Mouse (Mus musculus) myocyte (in vitro differentiated cells): ENCODE results near the gene Calr4. TPM values are rescaled to one million over a fixed set of nuclear protein-coding genes. Genes with fewer than 3 reads are reported as not detected.

ENCODE experiments used
- H3K27me3 ChIP-seq: one replicate; pipeline ENCODE4 v1.6.1; 2011; ENCODE audit not compliant: control insufficient read depth, insufficient read depth, insufficient read length
- H3K36me3 ChIP-seq: one replicate; pipeline ENCODE4 v1.6.1; 2011; ENCODE audit not compliant: control insufficient read depth, insufficient read depth
- H3K4me2 ChIP-seq: one replicate; pipeline ENCODE4 v1.6.1; 2011; ENCODE audit warnings: low read depth, control low read depth
- H3K4me3 ChIP-seq: one replicate; pipeline ENCODE4 v1.5.1; 2011; ENCODE audit warnings: mild to moderate bottlenecking, control low read depth, moderate library complexity
- H3K79me2 ChIP-seq: one replicate; pipeline ENCODE4 v1.6.1; 2011; ENCODE audit not compliant: control insufficient read depth, insufficient read depth
- H3ac ChIP-seq: one replicate; pipeline ENCODE4 v1.6.1; 2011; ENCODE audit not compliant: control insufficient read depth, insufficient read length
- CEBPB ChIP-seq: IDR thresholded peaks from 2 replicates; pipeline ENCODE4 v1.6.1; 2011; ENCODE audit warnings: mild to moderate bottlenecking, moderate library complexity; ENCODE audit not compliant: poor library complexity, insufficient read depth, severe bottlenecking
- E2F4 ChIP-seq: IDR thresholded peaks from one replicate; pipeline ENCODE4 v1.6.1; 2011; ENCODE audit warnings: mild to moderate bottlenecking, control low read depth, moderate library complexity; ENCODE audit not compliant: insufficient read depth
- MAX ChIP-seq: IDR thresholded peaks from one replicate; pipeline ENCODE4 v1.6.1; 2011; ENCODE audit warnings: low read depth, mild to moderate bottlenecking, control low read depth
- MYOD1 ChIP-seq, 3 experiments: IDR thresholded peaks; one replicate each; pipeline ENCODE4 v1.6.1; 2011; ENCODE audit warnings: control low read depth in 2 of 3, low read depth in 2 of 3, mild to moderate bottlenecking in 2 of 3, moderate library complexity in 1 of 3; ENCODE audit not compliant: insufficient read length in 2 of 3, control insufficient read depth in 1 of 3
- MYOG ChIP-seq, 3 experiments: IDR thresholded peaks; one replicate each; pipeline ENCODE4 v1.6.1; 2011; ENCODE audit warnings: control low read depth in 2 of 3, low read depth in 2 of 3, mild to moderate bottlenecking in 2 of 3; ENCODE audit not compliant: insufficient read length in 2 of 3, control insufficient read depth in 1 of 3, insufficient read depth in 1 of 3
- POLR2A ChIP-seq: IDR thresholded peaks from one replicate; pipeline ENCODE4 v1.6.1; 2011; ENCODE audit warnings: low read depth, mild to moderate bottlenecking, control low read depth, moderate library complexity; ENCODE audit not compliant: insufficient read length
- POLR2AphosphoS2 ChIP-seq: IDR thresholded peaks from one replicate; pipeline ENCODE4 v1.6.1; 2011; ENCODE audit warnings: low read depth, control low read depth; ENCODE audit not compliant: insufficient read length
- REST ChIP-seq: IDR thresholded peaks from one replicate; pipeline ENCODE4 v1.6.1; 2011; ENCODE audit warnings: mild to moderate bottlenecking, control low read depth, moderate library complexity; ENCODE audit not compliant: insufficient read depth, insufficient read length
- SRF ChIP-seq: IDR thresholded peaks from one replicate; pipeline ENCODE4 v1.6.1; 2011; ENCODE audit warnings: low read depth; ENCODE audit not compliant: control insufficient read depth, insufficient read length
- TCF12 ChIP-seq: IDR thresholded peaks from one replicate; pipeline ENCODE4 v1.6.1; 2011; ENCODE audit warnings: mild to moderate bottlenecking, control low read depth; ENCODE audit not compliant: poor library complexity, insufficient read depth, severe bottlenecking
- TCF3 ChIP-seq: IDR thresholded peaks from one replicate; pipeline ENCODE4 v1.6.1; 2011; ENCODE audit warnings: low read depth, control low read depth; ENCODE audit not compliant: insufficient read length
- USF1 ChIP-seq: IDR thresholded peaks from one replicate; pipeline ENCODE4 v1.6.1; 2011; ENCODE audit warnings: low read depth, mild to moderate bottlenecking, control low read depth, moderate library complexity
- polyA plus RNA-seq: library from polyadenylated mRNA; unstranded; fragments of >200 nt; fragmentation: generic; extraction: Trizol; gene quantifications from one replicate; pipeline ENCODE4 v1.2.1, GENCODE M21; 2012; ENCODE audit warnings: missing spikeins

Gene Calr4
- polyA plus RNA-seq, 1 experiment, result 0.34 TPM

DNA sequence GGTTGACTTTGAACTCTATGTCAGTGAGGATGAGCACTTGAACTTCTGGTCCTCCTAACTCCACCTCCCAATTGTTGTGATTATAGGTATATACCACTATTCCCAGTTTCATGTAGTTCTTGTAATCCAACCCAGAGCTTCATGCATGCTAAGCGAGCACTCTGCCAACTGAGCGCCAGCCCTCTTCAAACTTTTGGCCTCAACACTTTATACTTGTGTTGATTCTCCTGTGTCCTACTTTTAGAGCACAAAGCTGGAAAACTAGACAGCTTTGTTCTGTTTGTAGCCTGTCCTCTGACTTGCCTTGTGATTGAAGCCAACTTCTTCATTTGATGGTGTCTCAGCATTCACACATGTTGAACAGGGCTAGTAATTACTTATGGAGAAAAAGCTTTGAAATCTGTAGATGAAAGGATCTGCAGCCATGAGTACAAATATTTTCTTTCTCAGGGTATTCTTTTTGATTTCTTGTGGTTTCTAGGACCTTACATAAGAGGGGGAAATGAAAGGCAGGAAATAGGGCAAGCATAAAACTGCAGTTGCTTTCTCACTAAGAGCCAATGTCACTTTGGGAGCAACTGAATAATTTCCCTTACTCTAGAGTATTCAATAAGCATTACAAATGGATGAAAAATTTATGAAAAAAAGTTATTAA, 39.4 kb downstream of the Calr4 start:
- Histone ChIP-seq H3ac (no peak overlapping the region), H3K79me2 (no peaks in the 10 kb centered on the region), H3K4me2 (no peak overlapping the region), H3K36me3 (no peaks in the 10 kb centered on the region), H3K4me3 (no peak overlapping the region), H3K27me3 (no peaks in the 10 kb centered on the region)
- TF ChIP-seq TCF3 (no peak), POLR2AphosphoS2 (no peak), CEBPB (no peak), SRF (no peak), MYOD1 (IDR thresholded peaks at IDR 0.05; ENCODE audit: control insufficient read depth in 1 of 3, insufficient read length in 2 of 3, low read depth in 2 of 3) (no peak), USF1 (no peak), MYOG (IDR thresholded peaks at IDR 0.05; ENCODE audit: control insufficient read depth in 1 of 3, insufficient read depth in 1 of 3, insufficient read length in 2 of 3, low read depth in 2 of 3) (no peak), E2F4 (no peak), MAX (no peak), POLR2A (no peak), TCF12 (no peak)

DNA sequence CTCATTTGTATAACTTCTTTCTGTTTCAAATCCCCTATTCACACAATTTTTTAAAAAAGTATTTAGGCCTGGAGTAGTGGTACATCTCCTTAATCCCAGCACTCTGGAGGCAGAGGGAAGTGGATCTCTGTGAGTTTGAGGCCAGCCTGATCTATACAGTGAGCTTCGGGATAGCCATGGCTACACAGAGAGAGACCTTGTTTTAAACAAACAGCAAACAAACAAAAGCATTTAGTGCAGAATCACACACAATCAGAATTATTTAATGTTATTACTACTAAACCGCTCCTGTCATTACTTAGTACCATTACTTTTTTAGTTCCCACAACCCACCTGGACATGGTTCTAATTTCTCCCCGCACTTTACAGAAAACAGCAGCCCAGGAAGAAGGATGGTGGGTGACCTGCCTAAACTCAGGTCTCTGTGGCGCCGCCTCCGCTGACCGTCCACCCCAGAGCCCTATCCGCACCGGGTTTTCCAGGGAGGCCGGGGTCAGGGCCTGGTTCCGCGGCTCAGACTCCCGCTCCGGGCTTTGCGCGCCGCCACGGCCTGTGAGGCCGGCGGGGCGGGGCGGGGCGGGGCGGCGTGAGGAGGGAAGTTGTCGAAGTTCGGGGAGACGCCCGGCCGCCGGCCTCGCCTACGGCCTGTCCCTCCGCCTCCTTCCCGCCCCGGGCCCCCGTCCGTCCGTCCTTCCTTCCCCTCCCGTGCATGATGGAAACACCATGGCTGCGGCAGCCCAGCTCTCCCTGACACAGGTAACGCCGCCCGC, 45.6 kb downstream of the Calr4 start, which contains the start of gene Eps15:
Gene Eps15, plus strand, starts transcription at position 580 of the 770 bp plus-strand sequence.
- Histone ChIP-seq H3K36me3 (no peaks in the 10 kb centered on the region), H3K4me3 (peak within 1 kb of the TSS; percentile 65), H3ac (peak within 1 kb of the TSS; percentile 57), H3K4me2 (peak within 1 kb of the TSS; percentile 94), H3K79me2 (peaks cover 38% of the 10 kb centered on the region), H3K27me3 (no peaks in the 10 kb centered on the region)
- TF ChIP-seq E2F4 (no peak), MYOD1 (IDR thresholded peaks at IDR 0.05; ENCODE audit: control insufficient read depth in 1 of 3, insufficient read length in 2 of 3, low read depth in 2 of 3) (peak in 1 of 3 experiments; percentile 36), POLR2A (peak; percentile 86), SRF (peak; percentile 28), MYOG (IDR thresholded peaks at IDR 0.05; ENCODE audit: control insufficient read depth in 1 of 3, insufficient read depth in 1 of 3, insufficient read length in 2 of 3, low read depth in 2 of 3) (peak in 2 of 3 experiments; percentile 31 to 59), POLR2AphosphoS2 (peak; percentile 90)

DNA sequence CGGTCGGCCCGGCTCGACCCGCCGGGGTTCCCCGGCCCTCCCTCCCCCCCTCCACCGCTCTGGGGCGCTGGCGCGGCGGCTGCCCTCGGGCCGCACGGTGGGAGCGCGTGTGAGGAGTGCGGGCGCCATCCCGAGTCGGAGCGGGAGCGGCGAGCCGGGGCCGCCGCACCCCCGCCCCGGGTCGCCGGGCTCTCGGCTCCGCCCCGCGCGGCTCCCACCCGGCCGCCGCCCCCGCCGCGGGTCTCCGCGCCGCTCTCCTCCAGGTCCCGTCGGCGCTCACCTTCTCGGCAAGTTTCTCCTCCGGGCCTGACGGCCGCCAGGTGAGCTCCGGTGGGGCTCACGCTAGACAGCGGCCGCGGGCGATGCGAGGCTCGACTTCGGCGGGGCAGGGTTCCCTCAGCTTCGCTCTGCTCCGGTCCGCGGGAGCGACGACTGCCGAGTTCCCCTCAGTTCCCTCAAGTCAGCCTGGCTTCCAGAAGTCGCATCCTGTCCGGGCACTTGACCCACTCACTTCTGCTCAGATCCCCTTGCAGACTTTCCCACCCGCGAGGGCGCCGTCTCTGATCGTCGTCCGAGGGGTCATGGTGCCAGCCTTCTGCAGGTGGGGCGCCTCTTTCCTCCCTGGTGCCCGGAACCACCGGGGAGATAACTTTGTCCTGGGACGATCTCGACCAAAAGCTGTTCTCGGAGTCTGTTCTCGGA, 46.3 kb downstream of the Calr4 start:
- Histone ChIP-seq H3K27me3 (no peaks in the 10 kb centered on the region), H3ac (peak overlapping the region; percentile 57), H3K4me3 (peak overlapping the region; percentile 65), H3K36me3 (no peaks in the 10 kb centered on the region), H3K79me2 (peaks cover 44% of the 10 kb centered on the region), H3K4me2 (peak overlapping the region; percentile 94)
- no peak for TF ChIP-seq TCF12
- peak in 1 of 3 experiments; percentile 16 for TF ChIP-seq MYOG (IDR thresholded peaks at IDR 0.05; ENCODE audit: control insufficient read depth in 1 of 3, insufficient read depth in 1 of 3, insufficient read length in 2 of 3, low read depth in 2 of 3)
- no peak for TF ChIP-seq SRF

DNA sequence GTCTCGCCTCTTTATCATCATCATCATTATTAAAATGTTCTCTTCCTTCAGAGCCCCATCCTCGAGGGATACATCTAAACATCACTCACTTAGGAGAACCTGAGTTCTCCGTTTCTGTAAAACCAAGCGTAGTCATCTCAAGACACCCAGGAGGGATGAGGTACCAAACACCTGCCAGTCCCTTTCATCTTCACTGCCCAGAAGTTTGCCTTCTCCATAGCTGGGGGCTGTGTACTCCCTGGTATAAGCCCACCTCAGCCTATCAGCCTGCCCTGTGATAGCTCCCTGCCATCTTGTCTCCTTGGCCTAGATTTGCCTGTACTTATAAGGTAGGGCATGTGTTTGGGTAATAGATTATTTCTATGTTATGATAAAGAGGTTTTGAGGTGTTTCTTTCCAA, 46.9 kb downstream of the Calr4 start:
- peak overlapping the region; percentile 57 for H3ac ChIP-seq
- peaks cover 49% of the 10 kb centered on the region for H3K79me2 ChIP-seq

More for the DNA sequence above, 46.9 kb downstream of the Calr4 start:
- Histone ChIP-seq H3K4me3 (peak overlapping the region; percentile 65), H3K4me2 (peak overlapping the region; percentile 94), H3K27me3 (no peaks in the 10 kb centered on the region), H3K36me3 (no peaks in the 10 kb centered on the region)
- TF ChIP-seq TCF3 (no peak), MYOD1 (IDR thresholded peaks at IDR 0.05; ENCODE audit: control insufficient read depth in 1 of 3, insufficient read length in 2 of 3, low read depth in 2 of 3) (no peak), REST (no peak), E2F4 (no peak), USF1 (no peak), POLR2AphosphoS2 (no peak), MAX (no peak), CEBPB (no peak), POLR2A (no peak), TCF12 (no peak)
